Mouse (Mus musculus) small intestine, adult 2 months (tissue): ENCODE data around the gene Zfhx3. TPM values are rescaled to one million over a fixed set of nuclear protein-coding genes. Genes with fewer than 3 reads are reported as not detected.

Source experiments
- H3K27ac ChIP-seq: fragments of 200-500 bp; 2 replicates; pipeline ENCODE4 v1.5.1; 2012; ENCODE audit warnings: low read depth, low read length, control low read depth, inconsistent platforms; ENCODE audit not compliant: insufficient read depth
- H3K27me3 ChIP-seq: fragments of 200-500 bp; 2 replicates; pipeline ENCODE4 v1.6.1; 2012; ENCODE audit warnings: mild to moderate bottlenecking, moderate library complexity, low read length, inconsistent platforms; ENCODE audit not compliant: control insufficient read depth, insufficient read depth
- H3K36me3 ChIP-seq: fragments of 200-500 bp; 2 replicates; pipeline ENCODE4 v1.6.1; 2012; ENCODE audit warnings: mild to moderate bottlenecking, low read length, control low read depth, inconsistent platforms; ENCODE audit not compliant: control insufficient read depth, insufficient read depth
- H3K4me1 ChIP-seq: fragments of 200-500 bp; 2 replicates; pipeline ENCODE4 v1.6.1; 2012; ENCODE audit warnings: low read length, inconsistent platforms, mixed read lengths; ENCODE audit not compliant: control insufficient read depth, insufficient read depth, insufficient read length
- H3K4me3 ChIP-seq: fragments of 200-500 bp; 2 replicates; pipeline ENCODE4 v1.5.1; 2012; ENCODE audit warnings: low read depth, mild to moderate bottlenecking, control low read depth, inconsistent platforms, low read length, moderate library complexity
- CTCF ChIP-seq: fragments of 200-500 bp; IDR thresholded peaks from 2 replicates; pipeline ENCODE4 v1.5.1; 2012; ENCODE audit warnings: low read depth, mild to moderate bottlenecking, control low read depth, inconsistent platforms, low read length, moderate library complexity, mixed read lengths; ENCODE audit not compliant: insufficient replicate concordance, insufficient read length; ENCODE audit errors: extremely low read depth
- POLR2A ChIP-seq: fragments of 200-500 bp; IDR thresholded peaks from 2 replicates; pipeline ENCODE4 v1.6.1; 2012; ENCODE audit warnings: low read depth, mild to moderate bottlenecking, control low read depth, inconsistent platforms, low read length, moderate library complexity
- WGBS: fragments of 180-500 bp; shearing (Covaris S2); methylation state at CpG from one replicate; pipeline ENCODE4 v1.1.7; 2018; 5-methylcytosine and 5-hydroxymethylcytosine counted together
- polyA plus RNA-seq: library from polyadenylated mRNA; depleted of rRNA; stranded (reverse); fragments of >200 nt; gene quantifications from 2 replicates; pipeline ENCODE4 v1.2.3, GENCODE M21; 2012

The Zfhx3 gene
- polyA plus RNA-seq, 1 experiment, result 2.0 TPM

- 73% methylated on average over 18 of the region's 18 CpGs for WGBS
- TF ChIP-seq POLR2A, result no peak
- no peak for TF ChIP-seq CTCF
- no peak overlapping the region for H3K27ac ChIP-seq
- H3K27me3 ChIP-seq, result no peaks in the 10 kb centered on the region
- no peaks in the 10 kb centered on the region for H3K36me3 ChIP-seq
- no peak overlapping the region for H3K4me3 ChIP-seq
- H3K4me1 ChIP-seq, result no peaks in the 10 kb centered on the region
Measured at GRCm38 (mm10) chr8:108454561-108455311, 512.3 kb downstream of the Zfhx3 start.

GRCm38 (mm10) chr8:108466653-108467052 lies 524.2 kb downstream of the Zfhx3 start:
- no peak for TF ChIP-seq CTCF
- TF ChIP-seq POLR2A, result no peak
- Histone ChIP-seq H3K27me3 (no peaks in the 10 kb centered on the region), H3K4me1 (no peaks in the 10 kb centered on the region), H3K36me3 (no peaks in the 10 kb centered on the region), H3K27ac (no peak overlapping the region), H3K4me3 (no peak overlapping the region)
- WGBS, result 76% methylated on average over 6 of the region's 6 CpGs

GRCm38 (mm10) chr8:108467172-108468035 lies 525.0 kb downstream of the Zfhx3 start:
- Histone ChIP-seq H3K36me3 (no peaks in the 10 kb centered on the region), H3K27ac (no peak overlapping the region), H3K4me1 (no peaks in the 10 kb centered on the region), H3K4me3 (no peak overlapping the region), H3K27me3 (no peaks in the 10 kb centered on the region)
- no peak for TF ChIP-seq CTCF
- 78% methylated on average over 19 of the region's 19 CpGs for WGBS

- no peaks in the 10 kb centered on the region for H3K4me1 ChIP-seq
- 88% methylated on average over 3 of the region's 3 CpGs for WGBS
- H3K36me3 ChIP-seq, result no peaks in the 10 kb centered on the region
- no peak for TF ChIP-seq CTCF
- no peak for TF ChIP-seq POLR2A
- H3K27me3 ChIP-seq, result no peaks in the 10 kb centered on the region
- H3K27ac ChIP-seq, result no peak overlapping the region
- no peak overlapping the region for H3K4me3 ChIP-seq
Measured at GRCm38 (mm10) chr8:108470269-108470668, 527.8 kb downstream of the Zfhx3 start.

GRCm38 (mm10) chr8:108474556-108474955 lies 532.1 kb downstream of the Zfhx3 start:
- H3K27me3 ChIP-seq, result no peaks in the 10 kb centered on the region
- H3K4me1 ChIP-seq, result no peaks in the 10 kb centered on the region
- H3K27ac ChIP-seq, result no peak overlapping the region
- 64% methylated on average over 10 of the region's 10 CpGs for WGBS
- H3K4me3 ChIP-seq, result no peak overlapping the region
- TF ChIP-seq CTCF (no peak), POLR2A (no peak)
- no peaks in the 10 kb centered on the region for H3K36me3 ChIP-seq

- no peak overlapping the region for H3K4me3 ChIP-seq
- WGBS, result 84% methylated on average over 8 of the region's 8 CpGs
- H3K27me3 ChIP-seq, result no peaks in the 10 kb centered on the region
- TF ChIP-seq POLR2A, result no peak
- no peaks in the 10 kb centered on the region for H3K4me1 ChIP-seq
- H3K27ac ChIP-seq, result no peak overlapping the region
- no peaks in the 10 kb centered on the region for H3K36me3 ChIP-seq
Measured at GRCm38 (mm10) chr8:108478131-108478530, 535.7 kb downstream of the Zfhx3 start.

GRCm38 (mm10) chr8:108480141-108480540 lies 537.7 kb downstream of the Zfhx3 start:
- Histone ChIP-seq H3K4me3 (no peak overlapping the region), H3K4me1 (no peaks in the 10 kb centered on the region), H3K36me3 (no peaks in the 10 kb centered on the region), H3K27ac (no peak overlapping the region), H3K27me3 (no peaks in the 10 kb centered on the region)
- 86% methylated on average over 12 of the region's 12 CpGs for WGBS
- no peak for TF ChIP-seq POLR2A
- TF ChIP-seq CTCF, result no peak
